Mouse (Mus musculus): ENCODE data around the gene Pik3r6. TPM values are rescaled to one million over a fixed set of nuclear protein-coding genes. Genes with fewer than 3 reads are reported as not detected.

Gene Pik3r6
- total RNA-seq, 2 experiments from 2014 or later = 2.7 to 2.9 TPM

DNA sequence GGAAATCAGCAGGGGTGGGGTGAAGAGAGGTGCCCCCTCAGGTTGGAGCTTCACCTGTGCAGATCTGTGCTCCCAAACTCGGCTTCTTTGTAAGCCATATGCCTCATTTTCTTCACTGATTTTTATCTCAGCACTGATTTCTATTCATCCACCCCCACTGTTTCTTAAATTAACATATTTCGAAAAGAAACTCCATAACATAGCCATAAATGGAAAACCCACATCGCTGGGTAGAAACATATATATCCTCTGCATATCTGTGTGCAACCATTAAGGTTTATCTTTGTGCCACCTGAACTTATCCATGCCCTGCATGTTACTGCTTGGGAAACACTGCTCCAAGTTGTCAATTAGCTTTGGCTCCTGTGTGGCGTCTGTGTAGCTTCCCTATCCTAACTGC lies 23.6 kb downstream of the Pik3r6 start:
- DNase-seq = no peak
- intact Hi-C loops (cut with DNase I; ENCODE audit: low total_unique reads) = no loop called here

DNA sequence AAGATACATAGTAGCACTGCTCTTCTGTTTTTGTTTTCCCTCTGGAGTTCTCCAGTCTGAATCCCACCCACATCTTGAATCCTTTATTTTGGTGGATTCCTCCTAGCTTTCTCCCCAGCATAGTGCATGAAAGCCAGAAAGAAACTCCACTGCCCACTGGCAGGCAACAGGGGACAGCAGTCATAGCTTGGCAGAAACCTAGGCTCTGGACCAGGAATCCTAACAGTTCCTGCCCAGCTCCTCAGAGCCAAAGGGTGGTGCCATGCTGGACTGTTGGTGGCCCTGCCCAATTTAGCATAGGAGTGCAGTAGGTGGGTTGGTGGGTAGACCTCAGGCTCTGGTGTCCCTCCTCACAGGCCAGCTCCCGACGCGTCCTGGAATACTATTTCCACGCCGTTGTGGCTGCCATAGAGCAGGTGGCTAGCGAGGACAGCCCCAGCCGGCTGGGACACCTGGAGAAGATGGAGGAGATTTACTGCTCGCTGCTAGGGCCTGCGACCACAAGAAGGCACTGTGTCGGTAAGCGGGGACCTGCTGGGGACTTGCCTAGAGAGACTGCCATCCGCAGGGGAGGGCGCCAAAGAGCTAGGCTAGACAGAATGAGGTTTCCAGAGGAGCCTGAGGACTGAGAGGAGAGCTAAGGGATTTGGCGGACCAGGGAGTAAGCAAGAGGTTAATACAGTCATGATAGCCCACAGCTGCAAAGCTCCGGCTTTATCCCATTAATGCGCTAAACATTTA lies 28.4 kb downstream of the Pik3r6 start:
- peak; percentile 71 for DNase-seq

DNA sequence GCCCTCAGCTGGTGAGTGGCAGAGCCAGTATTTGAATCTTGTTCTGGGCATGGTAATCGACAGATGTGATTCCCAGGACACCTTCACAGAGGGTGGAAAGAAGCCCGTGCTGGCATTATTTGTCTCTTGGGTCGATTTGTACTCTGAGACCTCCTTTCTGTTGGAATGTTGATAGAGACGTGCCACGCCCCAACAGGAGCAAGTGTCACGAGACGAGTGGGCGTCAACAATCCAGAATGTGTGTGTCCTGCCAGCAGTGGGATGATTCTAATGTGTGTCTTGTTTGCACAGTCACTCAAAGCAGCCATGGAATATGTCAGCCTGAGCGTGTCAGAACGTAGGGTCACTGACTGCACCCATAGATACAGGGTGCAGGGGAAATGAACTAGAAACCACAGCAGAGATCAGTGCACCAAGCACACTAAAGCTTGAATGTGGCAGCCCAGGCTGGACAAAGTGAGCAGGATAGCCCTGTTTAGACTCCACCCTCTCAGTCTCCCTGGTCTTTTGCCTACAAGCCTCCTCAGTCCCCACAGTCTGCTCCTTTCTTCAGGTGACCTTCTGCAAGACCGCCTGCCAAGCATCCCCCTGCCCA lies 29.2 kb downstream of the Pik3r6 start:
- DNase-seq = no peak
- intact Hi-C loops (cut with DNase I; ENCODE audit: low total_unique reads) = no loop called here

More for the DNA sequence above, 28.4 kb downstream of the Pik3r6 start:
- intact Hi-C loops (cut with DNase I; ENCODE audit: low total_unique reads) = no loop called here

DNA sequence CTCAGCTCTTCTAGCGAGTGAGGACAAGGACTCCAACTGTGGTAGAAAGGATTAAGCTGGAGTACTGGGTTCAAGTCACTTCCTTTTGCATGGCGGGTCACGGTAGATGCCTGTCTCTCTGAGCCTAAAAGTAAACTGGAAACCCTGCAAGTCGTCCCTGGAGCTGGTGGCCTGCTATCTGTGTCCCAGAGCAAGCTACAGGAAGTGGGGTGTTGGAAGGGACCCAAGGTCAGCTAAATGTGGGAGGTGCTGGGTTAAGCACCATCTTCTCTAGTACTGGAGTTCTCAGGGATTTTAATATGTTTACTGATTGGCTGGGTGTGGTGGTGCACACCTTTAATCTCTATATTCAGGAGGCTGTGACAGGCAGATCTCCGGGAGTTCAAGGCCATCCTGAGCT lies 30.0 kb downstream of the Pik3r6 start:
- intact Hi-C loops (cut with DNase I; ENCODE audit: low total_unique reads) = no loop called here
- DNase-seq = no peak

DNA sequence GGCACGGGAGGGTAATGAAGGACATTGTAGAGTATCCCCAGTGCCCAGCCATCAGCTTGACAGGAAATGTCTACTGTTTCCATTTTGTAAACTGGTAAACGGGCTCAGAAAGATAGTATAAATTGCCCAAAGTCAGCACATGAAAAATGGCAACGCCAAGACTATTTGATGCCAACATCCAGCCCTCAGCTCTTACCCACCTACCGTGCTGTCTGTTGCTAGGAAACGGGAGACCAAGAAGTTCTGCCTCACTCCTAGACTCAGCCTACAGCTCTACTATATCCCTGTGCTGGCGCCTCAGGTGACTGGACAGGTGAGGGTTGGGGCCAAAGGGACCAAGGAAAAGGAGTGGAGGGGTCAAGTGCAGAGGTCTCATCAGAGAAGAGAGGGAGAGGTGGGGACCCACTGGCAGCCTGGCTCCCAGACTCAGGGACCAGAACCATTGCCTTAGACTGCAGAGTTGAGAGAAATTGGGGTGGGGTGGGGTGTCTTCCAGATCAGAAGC lies 31.2 kb downstream of the Pik3r6 start:
- no peak for DNase-seq
- intact Hi-C loops (cut with DNase I; ENCODE audit: low total_unique reads) = no loop called here

DNA sequence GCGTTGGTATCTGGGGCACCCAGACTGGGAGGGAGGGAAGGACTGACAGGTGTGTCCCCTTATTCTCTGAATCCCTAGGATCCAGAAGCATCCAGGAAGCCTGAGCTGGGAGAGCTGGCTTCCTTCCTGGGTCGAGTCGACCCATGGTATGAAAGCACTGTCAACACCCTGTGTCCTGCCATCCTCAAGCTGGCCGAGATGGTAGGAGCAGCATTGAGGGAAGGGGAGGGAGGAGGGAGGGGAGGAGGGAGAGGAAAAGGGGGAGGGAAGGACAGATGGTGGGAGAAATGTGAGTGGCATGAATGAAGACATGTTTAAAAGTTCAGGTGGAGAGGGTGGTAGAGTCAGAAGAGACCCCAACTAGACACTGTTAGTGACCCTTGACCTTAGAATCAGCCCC lies 33.2 kb downstream of the Pik3r6 start:
- no peak for DNase-seq
- intact Hi-C loops (cut with DNase I; ENCODE audit: low total_unique reads) = no loop called here

DNA sequence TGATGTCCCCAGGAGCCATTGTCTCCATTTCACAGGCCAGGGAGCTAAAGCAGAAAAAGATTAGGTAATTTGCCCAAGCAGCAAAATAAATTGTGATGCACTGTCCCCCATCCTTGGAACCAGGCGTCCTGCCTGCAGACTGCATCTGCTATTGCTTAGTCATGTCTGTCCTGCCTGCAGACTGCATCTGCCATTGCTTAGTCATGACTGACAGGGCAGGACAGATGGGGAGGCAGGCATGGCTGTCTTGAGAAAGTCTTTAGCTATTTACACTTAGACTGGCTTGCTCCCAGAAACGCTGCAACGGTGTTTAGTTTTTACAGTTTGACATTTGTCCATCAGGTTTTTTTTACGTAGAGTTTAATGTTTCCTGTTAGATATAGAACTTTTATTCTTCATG lies 33.6 kb downstream of the Pik3r6 start:
- intact Hi-C loops (cut with DNase I; ENCODE audit: low total_unique reads) = no loop called here

DNA sequence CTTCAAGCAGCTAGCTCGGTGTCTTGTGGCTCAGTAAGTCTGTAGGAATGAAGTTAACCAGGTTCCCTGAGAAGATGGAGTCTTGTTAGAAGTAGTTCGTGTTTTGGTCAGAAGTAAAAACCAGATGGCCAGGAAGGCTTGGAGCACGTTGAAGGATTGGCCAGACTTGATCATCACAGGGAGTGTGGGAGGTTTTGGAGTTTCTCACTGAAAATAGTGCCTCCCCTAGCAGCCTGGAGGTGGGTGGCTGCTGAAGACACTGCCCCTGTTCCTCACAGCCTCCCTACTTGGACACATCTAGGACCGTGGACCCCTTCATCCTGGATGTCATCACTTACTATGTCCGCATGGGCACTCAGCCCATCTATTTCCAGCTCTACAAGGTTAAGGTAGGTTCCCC lies 36.8 kb downstream of the Pik3r6 start:
- no peak for DNase-seq
- intact Hi-C loops (cut with DNase I; ENCODE audit: low total_unique reads) = no loop called here

More for the DNA sequence above, 33.6 kb downstream of the Pik3r6 start:
- no peak for DNase-seq

DNA sequence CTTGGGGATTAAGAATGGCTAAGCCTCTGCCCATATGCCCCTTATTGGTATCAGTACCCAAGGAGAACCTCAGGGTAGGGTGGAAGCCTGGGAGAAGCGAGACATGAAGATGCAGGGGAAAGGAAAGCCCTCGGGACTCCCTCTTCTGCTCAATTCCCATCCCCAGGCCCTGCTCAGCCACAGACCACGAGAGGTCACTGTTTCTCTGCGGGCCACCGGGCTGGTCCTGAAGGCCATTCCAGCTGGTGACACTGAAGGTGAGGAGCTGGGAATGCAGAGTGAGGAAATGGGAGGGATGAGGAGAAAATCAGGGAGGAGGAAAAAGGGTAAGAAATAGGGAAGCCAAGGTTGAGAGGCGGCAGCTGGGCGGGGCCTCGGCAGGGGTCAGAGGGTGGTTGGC lies 41.7 kb downstream of the Pik3r6 start:
- intact Hi-C loops (cut with DNase I; ENCODE audit: low total_unique reads) = no loop called here
- DNase-seq = no peak

DNA sequence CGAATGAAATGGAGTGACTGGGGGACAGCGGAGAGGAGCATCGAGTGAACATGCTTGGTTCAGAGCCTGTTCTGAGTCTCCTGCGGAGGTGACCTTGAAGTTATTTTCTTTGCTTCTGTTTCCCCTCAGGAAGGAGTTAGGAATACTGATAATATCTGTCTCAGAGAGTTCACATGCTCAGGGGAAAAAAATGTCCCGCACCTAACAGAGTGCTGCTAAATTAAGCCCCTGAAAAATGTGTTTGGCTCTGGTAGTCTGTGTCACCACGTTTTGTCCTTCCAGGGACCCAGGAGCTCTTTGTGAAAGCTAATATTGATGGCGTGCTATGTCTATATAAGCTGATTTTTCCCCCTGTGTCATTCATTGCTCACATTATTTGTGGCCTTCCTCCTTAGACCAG lies 42.4 kb downstream of the Pik3r6 start:
- intact Hi-C loops (cut with DNase I; ENCODE audit: low total_unique reads) = no loop called here

DNA sequence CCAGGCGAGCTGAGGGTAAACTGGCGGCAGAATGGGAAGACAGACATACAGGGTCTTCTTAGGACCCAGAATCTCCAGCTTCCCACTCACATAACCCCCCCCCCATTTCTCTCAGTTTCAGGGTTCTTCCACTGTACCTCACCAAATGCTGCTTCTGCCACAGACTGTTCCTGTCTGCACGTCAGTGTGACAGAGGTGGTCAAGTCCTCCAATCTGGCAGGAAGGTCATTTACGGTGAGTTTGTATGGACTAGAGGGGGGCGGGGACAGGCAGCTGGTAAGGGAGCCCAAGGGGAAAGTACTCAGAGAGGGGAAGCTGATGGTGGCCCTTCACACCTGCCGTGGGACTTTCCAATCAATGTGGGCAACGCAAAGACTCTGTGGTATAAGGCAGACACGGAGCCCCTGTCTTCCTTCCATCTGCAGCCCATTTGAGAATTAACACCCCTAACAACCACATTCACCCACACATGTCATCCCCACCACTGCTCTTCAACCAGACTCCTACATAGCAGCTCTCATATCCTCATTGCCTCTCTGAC lies 42.9 kb downstream of the Pik3r6 start:
- intact Hi-C loops (cut with DNase I; ENCODE audit: low total_unique reads) = no loop called here
- DNase-seq = no peak

More for the DNA sequence above, 42.4 kb downstream of the Pik3r6 start:
- DNase-seq = no peak

DNA sequence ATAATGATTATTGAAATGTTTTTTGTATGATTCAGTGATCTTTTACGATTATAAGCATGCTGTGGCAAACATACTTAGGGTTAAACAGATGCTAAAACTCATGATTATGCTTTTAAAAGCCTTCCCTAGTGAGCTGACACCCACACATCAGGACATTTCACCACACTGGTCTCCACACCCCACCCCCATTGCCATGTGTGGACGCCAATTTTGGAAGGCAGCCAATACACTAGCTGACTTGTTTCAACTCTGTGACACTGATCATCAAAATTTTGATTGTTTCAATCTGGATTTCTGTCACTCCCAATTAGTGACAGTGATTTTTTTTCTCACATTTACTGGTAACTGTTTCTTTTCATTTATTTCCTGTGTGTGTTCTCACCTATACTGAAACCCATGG lies 44.7 kb downstream of the Pik3r6 start:
- DNase-seq = no peak
- intact Hi-C loops (cut with DNase I; ENCODE audit: low total_unique reads) = no loop called here

DNA sequence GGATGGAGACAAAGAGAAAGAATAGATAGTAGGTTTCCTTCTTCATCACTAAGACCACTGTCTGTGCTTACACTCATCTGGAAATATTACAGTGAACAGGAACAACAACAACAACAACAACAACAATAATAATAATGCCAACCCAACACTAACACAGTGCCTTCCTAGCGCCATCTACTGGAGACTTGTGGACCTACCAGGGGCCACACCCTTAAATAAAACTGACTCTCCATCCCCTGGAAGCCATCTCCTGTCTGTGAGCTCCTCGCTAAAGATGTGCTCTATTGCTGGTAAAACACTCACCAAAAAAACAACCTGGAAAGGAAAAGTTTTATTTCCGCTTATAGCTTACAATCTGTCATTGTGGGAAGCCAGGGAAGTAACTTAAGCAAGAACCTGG lies 46.8 kb downstream of the Pik3r6 start:
- intact Hi-C loops (cut with DNase I; ENCODE audit: low total_unique reads) = no loop called here

DNA sequence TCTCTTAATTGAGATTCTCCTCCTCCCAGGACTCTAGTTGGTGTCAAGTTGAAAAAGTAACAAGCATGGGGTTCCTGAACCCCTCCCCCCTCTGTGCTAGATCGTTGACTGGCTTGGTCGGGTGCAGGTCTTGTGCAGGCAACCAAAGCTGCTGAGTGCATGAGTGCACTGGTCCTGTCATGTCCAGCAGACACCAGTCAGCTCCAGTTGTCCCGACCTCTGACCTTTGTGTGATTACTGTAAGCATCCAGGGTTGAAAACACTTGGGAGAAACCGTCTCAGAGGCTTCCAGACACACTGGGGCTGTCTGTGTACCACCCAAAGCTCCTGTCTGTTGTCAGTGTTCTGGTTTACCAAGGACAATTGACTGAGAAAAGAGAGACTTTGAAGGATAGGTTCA lies 47.5 kb downstream of the Pik3r6 start:
- DNase-seq = no peak

More for the DNA sequence above, 46.8 kb downstream of the Pik3r6 start:
- no peak for DNase-seq

DNA sequence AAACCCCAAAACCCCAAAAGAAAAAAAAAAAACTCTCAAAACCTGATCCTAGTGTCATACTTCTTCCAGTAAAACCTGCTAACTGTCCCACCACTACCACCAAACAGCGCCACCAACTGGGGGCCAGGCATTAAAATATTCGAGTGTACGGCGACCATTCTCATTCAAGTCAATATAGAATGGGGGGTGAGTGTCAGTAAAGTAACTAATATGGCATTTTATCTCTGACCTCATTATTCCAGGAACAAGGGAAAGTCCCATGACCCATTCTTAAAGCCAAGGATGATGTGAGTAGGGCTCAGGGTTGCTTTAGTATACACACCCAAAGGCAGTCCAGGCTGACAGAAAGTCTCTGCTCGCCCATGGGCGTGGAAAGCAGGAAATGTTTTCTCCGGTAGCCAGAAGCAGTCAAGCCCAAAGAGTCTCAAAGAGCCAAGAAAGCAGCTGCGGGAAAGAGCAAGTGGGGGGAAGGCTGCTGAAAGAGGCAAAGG lies 51.2 kb downstream of the Pik3r6 start:
- DNase-seq = peak; percentile 54
- intact Hi-C loops (cut with DNase I; ENCODE audit: low total_unique reads) = loop anchor here (5.0 to 10.0 kb wide), 2 partner anchors 72 to 251 kb away; no protein-coding TSS in a partner anchor

More for the DNA sequence above, 47.5 kb downstream of the Pik3r6 start:
- intact Hi-C loops (cut with DNase I; ENCODE audit: low total_unique reads) = loop anchor here (5.0 to 10.0 kb wide), 2 partner anchors 68 to 254 kb away; no protein-coding TSS in a partner anchor

DNA sequence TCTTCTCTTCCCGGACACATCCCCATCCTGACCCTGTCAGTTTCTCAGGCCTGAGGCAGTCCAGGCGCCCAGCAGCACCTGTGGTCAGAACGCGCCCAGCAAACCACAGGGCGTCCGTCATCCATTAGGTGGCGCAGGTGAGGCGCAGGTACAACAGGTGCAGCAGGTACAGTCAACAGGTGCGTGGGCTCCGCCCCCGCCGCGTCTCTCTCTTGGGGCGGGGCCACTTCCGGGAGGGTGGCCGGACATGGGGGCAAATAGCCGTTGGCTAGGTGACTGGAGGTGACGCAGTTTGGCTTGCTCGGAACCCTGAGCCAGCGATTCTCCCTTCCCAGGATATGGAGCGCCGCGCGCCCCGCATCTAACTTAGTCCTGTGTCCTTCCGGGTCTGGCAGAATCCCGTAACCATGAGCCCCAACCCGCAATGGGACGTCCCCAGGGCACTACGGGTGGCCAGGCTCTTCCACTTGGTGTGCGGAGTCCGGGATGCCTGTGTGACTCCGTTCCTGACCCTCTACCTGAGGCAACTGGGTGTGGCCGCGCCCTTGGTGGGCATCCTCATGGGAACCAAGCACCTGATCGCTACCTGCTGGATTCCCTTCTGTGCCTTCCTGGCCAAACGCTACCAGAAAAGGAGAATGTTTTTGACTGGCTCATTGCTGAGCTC lies 53.2 kb downstream of the Pik3r6 start, which contains the start of gene Mfsd6l:
Gene Mfsd6l (plus strand): TSS at position 269 of the 667 bp plus-strand sequence.
- intact Hi-C loops (cut with DNase I; ENCODE audit: low total_unique reads) = loop anchor here (10.0 kb wide), 1 partner anchor 249 kb away; no protein-coding TSS in a partner anchor
- DNase-seq = no peak

DNA sequence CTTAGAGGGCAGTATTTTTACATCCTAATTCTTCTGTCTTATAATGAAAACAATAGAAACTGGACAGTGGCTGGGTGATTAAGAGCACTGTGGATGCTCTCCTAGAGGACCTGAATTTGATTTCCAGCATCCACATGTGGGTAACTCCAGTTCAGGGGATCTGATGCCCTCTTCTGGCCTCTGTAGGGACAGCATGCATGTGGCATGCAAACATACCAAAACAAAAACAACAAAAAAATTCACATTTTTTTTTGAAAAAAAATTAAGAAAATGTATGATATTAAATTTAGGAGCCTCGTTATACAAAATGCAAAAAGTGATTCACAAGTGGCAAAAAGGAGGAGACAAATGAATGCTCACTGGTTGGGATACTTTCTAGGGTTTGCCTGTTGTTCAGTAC lies 56.7 kb downstream of the Pik3r6 start:
- no peak for DNase-seq
- intact Hi-C loops (cut with DNase I; ENCODE audit: low total_unique reads) = loop anchor here (10.0 kb wide), 1 partner anchor 245 kb away; no protein-coding TSS in a partner anchor

DNA sequence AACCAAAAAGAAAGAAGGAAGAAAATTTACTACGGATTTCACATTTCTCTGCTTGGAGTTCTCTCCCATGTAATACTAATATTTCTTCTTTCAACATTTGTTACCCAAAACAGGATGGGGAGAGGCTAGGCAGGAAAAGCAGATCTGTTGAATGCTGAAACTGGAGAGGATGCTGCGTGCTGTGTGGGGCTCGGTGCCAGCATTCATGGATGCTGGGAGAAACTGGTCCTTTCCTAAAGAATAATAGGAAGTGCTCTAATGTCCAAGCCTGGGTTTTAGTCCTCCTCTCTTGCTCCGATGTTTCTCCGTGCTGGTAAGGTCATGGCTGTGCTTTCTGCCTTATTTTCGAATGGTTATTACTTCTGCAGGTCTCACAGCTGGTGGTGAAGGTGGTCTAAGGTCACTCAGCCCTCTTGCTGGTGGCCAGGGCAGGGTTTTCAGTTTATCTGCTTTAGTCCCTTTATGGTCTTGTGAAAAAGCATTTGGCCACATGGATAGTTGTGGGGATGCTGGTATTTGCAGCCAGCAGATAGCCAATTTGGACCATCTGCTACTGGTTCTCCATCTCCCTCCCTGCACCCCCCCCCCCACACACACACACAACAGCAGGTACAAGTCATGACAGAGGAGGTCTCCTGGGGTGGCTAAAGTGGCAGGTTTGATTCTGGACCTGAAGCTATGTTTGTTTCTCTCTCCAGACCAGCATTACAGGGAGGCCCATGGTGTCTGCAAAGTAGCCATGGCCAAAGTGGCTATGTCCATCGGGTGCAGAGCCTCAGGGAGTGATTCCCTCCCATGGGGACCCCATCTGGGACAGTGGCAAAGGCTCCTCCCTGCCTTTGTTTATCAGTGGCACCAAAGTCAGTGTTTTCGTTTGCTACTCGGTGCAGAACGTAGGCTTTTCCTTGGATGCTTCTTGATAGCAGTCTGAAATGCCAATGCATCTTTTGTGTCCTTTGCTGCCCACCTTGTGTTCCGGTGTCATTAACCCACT lies 59.4 kb downstream of the Pik3r6 start:
- no peak for DNase-seq
- intact Hi-C loops (cut with DNase I; ENCODE audit: low total_unique reads) = loop anchor here (10.0 kb wide), 2 partner anchors 163 to 313 kb away; partner anchors contain the start of gene Ndel1
